Mouse (Mus musculus) liver, embryonic 16.5 days (tissue): Measurements from ENCODE around the gene Gm11213. TPM values are rescaled to one million over a fixed set of nuclear protein-coding genes. Genes with fewer than 3 reads are reported as not detected.
A peak's percentile ranks its signal among the peaks of the same experiment; 100 is the strongest.

Source experiments
- ATAC-seq: fragments of 200-750 bp; cut with Nextera tagmentation; 2 replicates; pipeline ENCODE4 v1.8.0; 2017; ENCODE audit warnings: low read depth, mild to moderate bottlenecking, moderate number of reproducible peaks, moderate library complexity
- H3K27ac ChIP-seq: fragments of 300-500 bp; sonication (generic); 2 replicates; pipeline ENCODE4 v1.5.1; 2014; ENCODE audit warnings: mild to moderate bottlenecking, low read length
- H3K27me3 ChIP-seq: fragments of 300-500 bp; sonication (generic); 2 replicates; pipeline ENCODE4 v1.6.1; 2014; ENCODE audit warnings: low read depth, low read length, mixed read lengths; ENCODE audit not compliant: control insufficient read depth, insufficient read depth
- H3K36me3 ChIP-seq: fragments of 300-500 bp; sonication (generic); 2 replicates; pipeline ENCODE4 v1.6.1; 2014; ENCODE audit warnings: mild to moderate bottlenecking; ENCODE audit not compliant: control insufficient read depth, insufficient read depth
- H3K4me1 ChIP-seq: fragments of 300-500 bp; sonication (generic); 2 replicates; pipeline ENCODE4 v1.6.1; 2014; ENCODE audit warnings: low read depth, low read length, mixed read lengths; ENCODE audit not compliant: control insufficient read depth
- H3K4me2 ChIP-seq: fragments of 300-500 bp; sonication (generic); 2 replicates; pipeline ENCODE4 v1.6.1; 2014; ENCODE audit warnings: low read depth, low read length, mixed read lengths
- H3K4me3 ChIP-seq: fragments of 300-500 bp; sonication (generic); 2 replicates; pipeline ENCODE4 v1.5.1; 2014; ENCODE audit warnings: low read depth, mild to moderate bottlenecking, low read length
- H3K9ac ChIP-seq: fragments of 300-500 bp; sonication (generic); 2 replicates; pipeline ENCODE4 v1.6.1; 2014; ENCODE audit warnings: low read depth, low read length
- H3K9me3 ChIP-seq: fragments of 300-500 bp; sonication (generic); replicated peaks from 2 replicates; pipeline ENCODE4 v1.6.1; 2016; ENCODE audit warnings: low read length; ENCODE audit not compliant: control insufficient read depth
- WGBS: fragments of 180-500 bp; shearing (Covaris S2); extraction: QIAGEN DNeasy Blood & Tissue Kit; methylation state at CpG from one replicate; pipeline ENCODE4 v1.1.7; 2014; ENCODE audit not compliant: insufficient replicate concordance; 5-methylcytosine and 5-hydroxymethylcytosine counted together
- polyA plus RNA-seq: library from polyadenylated mRNA; unstranded; fragments of >200 nt; fragmentation: Nextera tagmentation; extraction: Ambion mirVana; gene quantifications from 2 replicates; pipeline ENCODE4 v1.2.1, GENCODE M21; 2015

Gene Gm11213
- polyA plus RNA-seq, 1 experiment from 2014 or later: not detected

DNA sequence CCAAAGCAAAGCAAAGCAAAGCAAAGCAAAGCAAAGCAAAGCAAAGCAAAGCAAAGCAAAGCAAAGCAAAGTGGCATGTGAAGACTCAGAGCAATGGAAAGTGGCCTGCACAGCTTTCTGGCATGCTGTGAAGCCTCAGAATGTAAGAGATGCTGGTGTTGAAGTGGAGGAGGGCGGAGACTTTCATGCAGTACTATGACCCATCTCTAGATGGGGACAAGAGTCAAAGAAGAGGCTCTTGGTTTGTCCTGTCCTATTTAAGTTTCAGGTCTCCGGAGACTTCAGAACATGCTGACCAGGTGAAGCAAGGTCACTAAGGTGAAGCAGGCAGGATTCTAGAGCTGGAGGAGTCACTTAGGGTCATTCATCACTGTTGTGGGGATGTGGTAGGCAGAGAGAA is 16.8 kb upstream of the Gm11213 start:
- H3K27ac ChIP-seq: no peak overlapping the region
- H3K36me3 ChIP-seq: no peaks in the 10 kb centered on the region
- no peak overlapping the region for H3K4me2 ChIP-seq
- H3K9ac ChIP-seq: no peak overlapping the region
- ATAC-seq: no peak
- H3K27me3 ChIP-seq: no peaks in the 10 kb centered on the region
- no peak overlapping the region for H3K4me3 ChIP-seq
- H3K4me1 ChIP-seq: no peaks in the 10 kb centered on the region
- WGBS: 65% methylated on average over 2 of the region's 2 CpGs
- H3K9me3 ChIP-seq: no peaks in the 10 kb centered on the region

DNA sequence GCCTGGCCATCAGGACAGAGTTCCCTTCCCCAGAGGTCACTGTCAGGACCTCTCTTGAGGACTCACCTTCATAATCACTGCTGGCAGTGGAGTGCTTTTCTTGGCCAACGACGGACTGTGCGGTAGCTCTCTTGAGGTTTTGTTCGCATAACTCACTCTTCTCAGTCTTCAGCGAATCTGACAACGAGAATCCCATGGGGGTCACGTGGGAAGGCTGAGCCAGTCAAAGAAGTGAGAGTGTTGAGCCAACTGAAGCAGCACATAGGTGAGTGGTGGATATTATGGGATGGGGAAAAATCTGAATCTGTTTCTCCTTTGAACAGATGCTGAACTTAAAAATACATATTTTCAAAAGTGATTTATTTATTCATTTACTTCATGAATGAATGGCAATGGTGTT is 3.3 kb upstream of the Gm11213 start:
- H3K4me2 ChIP-seq: no peak overlapping the region
- 65% methylated on average over 7 of the region's 7 CpGs for WGBS
- H3K4me3 ChIP-seq: no peak overlapping the region
- H3K36me3 ChIP-seq: no peaks in the 10 kb centered on the region
- H3K9me3 ChIP-seq: no peaks in the 10 kb centered on the region
- no peaks in the 10 kb centered on the region for H3K4me1 ChIP-seq
- ATAC-seq: no peak
- H3K27me3 ChIP-seq: no peaks in the 10 kb centered on the region
- no peak overlapping the region for H3K9ac ChIP-seq
- no peak overlapping the region for H3K27ac ChIP-seq

DNA sequence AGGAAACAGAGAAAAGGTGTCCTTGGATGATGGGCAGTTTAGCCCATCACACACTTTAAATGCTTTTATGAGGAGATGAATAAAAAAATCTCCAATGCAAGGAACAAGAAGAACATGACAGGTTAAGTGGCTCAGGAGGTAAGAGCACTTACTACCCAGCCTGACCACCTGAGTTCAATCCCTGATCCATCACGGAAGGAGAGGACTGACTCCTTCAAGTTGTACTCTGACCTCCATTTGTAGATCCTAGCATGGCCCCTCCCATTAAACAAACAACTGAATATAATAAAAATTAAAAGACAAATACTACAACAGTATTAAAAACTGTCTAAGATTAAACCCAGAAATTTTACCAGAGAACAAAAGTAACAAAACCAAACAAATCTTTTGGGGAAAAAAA is 907 bp upstream of the Gm11213 start:
- H3K27me3 ChIP-seq: no peaks in the 10 kb centered on the region
- WGBS: 60% methylated on average over 1 of the region's 1 CpGs
- H3K4me3 ChIP-seq: no peak overlapping the region
- H3K4me2 ChIP-seq: no peak overlapping the region
- no peak overlapping the region for H3K9ac ChIP-seq
- H3K27ac ChIP-seq: no peak overlapping the region
- no peaks in the 10 kb centered on the region for H3K36me3 ChIP-seq
- no peaks in the 10 kb centered on the region for H3K4me1 ChIP-seq
- no peaks in the 10 kb centered on the region for H3K9me3 ChIP-seq
- no peak for ATAC-seq

DNA sequence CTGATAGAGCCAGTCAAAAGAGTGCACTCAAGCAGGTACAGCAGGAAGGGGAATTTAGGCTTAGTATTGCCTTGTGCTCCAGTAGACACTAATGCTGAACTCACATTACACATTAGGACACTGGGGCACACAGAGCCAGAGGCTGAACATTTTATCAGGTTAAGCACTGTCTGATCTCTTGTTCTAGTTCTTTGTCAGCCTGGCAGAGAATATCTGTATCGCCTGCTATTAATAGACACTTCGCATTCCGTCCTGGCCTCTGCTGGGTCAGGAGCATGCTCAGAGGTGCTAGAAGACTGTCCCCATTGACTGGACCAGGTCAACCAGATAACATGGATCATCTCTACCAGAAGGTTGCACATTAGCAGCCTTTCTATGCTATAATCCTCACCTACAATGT is 484 bp upstream of the Gm11213 start:
- WGBS: 75% methylated on average over 3 of the region's 3 CpGs
- ATAC-seq: no peak
- no peak overlapping the region for H3K27ac ChIP-seq
- H3K9me3 ChIP-seq: no peaks in the 10 kb centered on the region
- no peaks in the 10 kb centered on the region for H3K36me3 ChIP-seq
- H3K9ac ChIP-seq: no peak overlapping the region
- H3K4me2 ChIP-seq: no peak overlapping the region
- no peak overlapping the region for H3K4me3 ChIP-seq
- H3K4me1 ChIP-seq: no peaks in the 10 kb centered on the region
- no peaks in the 10 kb centered on the region for H3K27me3 ChIP-seq

DNA sequence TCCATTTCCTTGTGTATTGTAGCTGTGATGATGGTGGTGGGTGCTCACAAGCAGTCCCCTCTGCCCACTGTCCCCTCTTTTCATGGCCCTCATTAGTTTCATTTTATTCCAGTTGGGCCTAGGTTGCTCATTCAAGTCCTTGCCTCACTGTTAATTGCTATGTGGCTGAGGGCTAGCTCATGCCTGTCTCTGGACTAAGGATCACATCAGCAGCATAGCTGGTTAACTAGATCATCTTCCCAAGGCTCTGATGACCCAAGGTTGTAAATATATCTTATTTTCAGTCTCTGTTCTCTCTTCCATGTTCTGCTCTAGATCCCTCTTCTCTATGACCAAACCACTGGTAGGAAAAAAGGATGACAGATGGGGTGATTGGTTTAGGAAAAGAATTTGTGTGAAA is 3.8 kb downstream of the Gm11213 start:
- Histone ChIP-seq H3K9me3 (no peaks in the 10 kb centered on the region), H3K4me3 (no peak overlapping the region), H3K27me3 (no peaks in the 10 kb centered on the region), H3K4me2 (no peak overlapping the region), H3K4me1 (no peaks in the 10 kb centered on the region), H3K9ac (no peak overlapping the region), H3K27ac (no peak overlapping the region), H3K36me3 (no peaks in the 10 kb centered on the region)
- no peak for ATAC-seq

DNA sequence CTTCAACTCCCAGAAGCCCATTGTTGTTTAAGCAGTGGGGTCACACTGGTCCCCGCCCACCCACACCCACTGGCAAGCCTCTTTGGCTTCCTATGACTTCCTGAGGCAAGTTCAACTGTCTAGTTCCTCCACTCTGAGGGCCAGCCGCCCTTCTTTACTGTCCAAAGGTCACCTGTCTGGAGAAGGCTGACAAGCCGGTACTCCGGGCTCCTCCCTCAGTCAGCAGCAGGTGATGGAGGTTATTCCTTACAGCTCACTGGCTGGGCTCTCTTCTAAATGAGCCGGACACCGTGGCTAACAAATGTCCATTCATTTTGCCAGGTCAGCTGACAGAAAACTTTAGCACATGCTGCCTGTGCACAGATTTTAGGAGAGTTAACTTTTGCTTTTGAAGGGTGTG is 4.3 kb downstream of the Gm11213 start:
- Histone ChIP-seq H3K27me3 (no peaks in the 10 kb centered on the region), H3K9me3 (no peaks in the 10 kb centered on the region), H3K4me3 (no peak overlapping the region), H3K9ac (no peak overlapping the region), H3K4me2 (no peak overlapping the region), H3K27ac (no peak overlapping the region), H3K36me3 (no peaks in the 10 kb centered on the region), H3K4me1 (no peaks in the 10 kb centered on the region)
- ATAC-seq: no peak
- 66% methylated on average over 6 of the region's 6 CpGs for WGBS

DNA sequence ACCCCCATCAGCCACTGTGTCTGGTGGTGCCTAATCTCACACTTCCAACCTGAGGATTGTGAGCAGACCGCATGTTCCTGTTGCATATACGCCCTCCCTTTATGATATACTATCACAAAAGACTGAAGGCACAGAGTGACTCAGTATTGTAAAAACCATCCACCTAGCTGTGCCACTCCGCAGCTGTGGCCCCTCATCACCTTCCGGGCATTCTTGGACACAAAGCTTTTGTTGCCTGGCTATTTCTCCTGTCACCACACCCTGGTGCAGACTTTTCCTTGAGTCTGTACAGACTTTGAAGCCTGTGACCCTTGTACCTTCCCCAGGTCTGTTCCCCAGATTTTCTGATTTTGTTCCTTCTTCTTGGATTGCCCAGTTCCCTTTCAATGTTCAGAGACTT is 9.1 kb downstream of the Gm11213 start:
- H3K27me3 ChIP-seq: no peaks in the 10 kb centered on the region
- no peak for ATAC-seq
- no peak overlapping the region for H3K4me2 ChIP-seq
- WGBS: 76% methylated on average over 4 of the region's 4 CpGs
- no peaks in the 10 kb centered on the region for H3K36me3 ChIP-seq
- no peak overlapping the region for H3K9ac ChIP-seq
- H3K4me3 ChIP-seq: no peak overlapping the region
- H3K27ac ChIP-seq: no peak overlapping the region
- no peaks in the 10 kb centered on the region for H3K9me3 ChIP-seq
- peaks cover 7% of the 10 kb centered on the region; the same call in 1 of the 2 replicates for H3K4me1 ChIP-seq

DNA sequence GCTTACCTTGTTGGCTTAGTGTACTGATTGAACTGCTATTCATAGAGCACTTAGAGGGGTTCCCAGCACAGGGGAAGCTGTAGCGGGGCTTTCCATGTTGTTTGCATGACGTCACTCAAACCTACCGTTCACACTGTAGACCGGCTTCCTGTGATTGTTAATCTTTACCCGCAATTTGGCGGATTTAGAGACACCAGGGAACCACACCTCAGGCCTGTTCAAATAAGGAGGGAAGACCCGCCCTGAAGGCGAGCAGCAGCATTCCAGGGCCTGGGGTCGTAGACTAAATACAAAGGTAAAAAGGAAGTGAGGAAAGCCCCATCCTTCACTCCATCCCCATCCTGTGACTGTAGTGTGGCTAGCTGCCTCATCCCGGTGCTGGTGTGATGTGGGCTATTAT is 9.8 kb downstream of the Gm11213 start:
- Histone ChIP-seq H3K4me1 (peaks cover 7% of the 10 kb centered on the region; the same call in 1 of the 2 replicates), H3K4me2 (peak overlapping the region; percentile 2; the same call in 1 of the 2 replicates), H3K9me3 (no peaks in the 10 kb centered on the region), H3K36me3 (no peaks in the 10 kb centered on the region), H3K27ac (no peak overlapping the region), H3K9ac (no peak overlapping the region), H3K27me3 (no peaks in the 10 kb centered on the region), H3K4me3 (no peak overlapping the region)
- ATAC-seq: no peak
- WGBS: 22% methylated on average over 10 of the region's 10 CpGs

DNA sequence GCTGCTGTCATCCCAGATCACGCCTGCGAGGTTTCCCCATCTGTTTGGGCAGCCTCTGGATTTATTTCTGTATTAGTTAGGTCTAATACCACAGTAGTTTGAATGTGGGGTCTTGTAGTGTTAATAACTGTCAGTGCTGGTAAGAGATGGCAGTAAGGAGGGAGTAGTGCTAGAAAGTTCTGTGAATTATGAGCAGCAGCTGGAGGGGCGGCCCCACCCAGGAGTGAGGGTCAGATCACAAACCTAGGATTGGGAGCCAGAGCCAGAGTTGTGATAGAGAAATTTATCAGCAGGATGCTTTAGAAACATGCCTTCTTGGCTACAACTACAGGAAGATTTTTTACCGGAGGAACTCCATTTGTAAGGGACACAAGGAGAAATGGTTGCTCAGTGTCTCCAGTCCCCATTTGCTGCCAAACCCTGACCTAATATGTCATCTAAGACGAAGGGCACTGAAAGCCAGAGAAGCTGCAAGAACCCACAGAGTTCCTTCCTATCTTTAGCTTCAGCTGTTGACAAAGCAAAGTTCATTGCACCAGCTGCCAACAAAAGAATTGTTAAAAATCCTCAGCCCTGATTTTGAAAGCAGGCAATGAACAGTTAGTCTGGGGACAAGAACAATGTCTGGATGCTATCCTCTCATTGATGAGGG is 10.5 kb downstream of the Gm11213 start:
- no peak for ATAC-seq
- Histone ChIP-seq H3K27me3 (no peaks in the 10 kb centered on the region), H3K4me2 (peak overlapping the region; percentile 2; the same call in 1 of the 2 replicates), H3K9ac (no peak overlapping the region), H3K4me3 (no peak overlapping the region), H3K4me1 (peaks cover 7% of the 10 kb centered on the region; the same call in 1 of the 2 replicates), H3K27ac (no peak overlapping the region), H3K9me3 (no peaks in the 10 kb centered on the region), H3K36me3 (no peaks in the 10 kb centered on the region)
- 43% methylated on average over 5 of the region's 5 CpGs for WGBS
